Comparison of ENCODE assay signal across 9 mouse cellular contexts in genomic region chr6:52840589-52841044, GRCm38 (mm10).
DNase-seq lines count a peak whose midpoint lies in the region; ATAC-seq and TF ChIP-seq lines count a peak whose summit lies in the region.
"Had no signal": no experiment of that assay in that cellular context is flagged by ENCODE, and none has a peak within 500 bp of the region (broad histone marks: within the 10 kb centered on the region; RNA-seq: fewer than 3 reads in every experiment).

No protein-coding gene starts in this region.

- H3K27ac ChIP-seq in forebrain, embryonic 14.5 days (ENCODE audit: low read depth, low read length), result no peak overlapping the region
- no peak overlapping the region for H3K27ac ChIP-seq in forebrain, embryonic 16.5 days (ENCODE audit: low read length)
- peak overlapping the region; percentile 63 for H3K27ac ChIP-seq in limb, embryonic 15.5 days
- H3K27ac ChIP-seq in layer of hippocampus, adult 2 months, result no peak overlapping the region

- no peak for TF ChIP-seq CTCF in layer of hippocampus, adult 2 months (conservative IDR thresholded peaks at IDR 0.05)

- no peak overlapping the region for H3K4me3 ChIP-seq in forebrain, embryonic 14.5 days (ENCODE audit: low read depth, low read length)
- no peak overlapping the region for H3K4me3 ChIP-seq in forebrain, embryonic 16.5 days (replicated peaks; ENCODE audit: low read length)
- no peak overlapping the region for H3K4me3 ChIP-seq in limb, embryonic 15.5 days
- no peak overlapping the region for H3K4me3 ChIP-seq in layer of hippocampus, adult 2 months
- H3K4me3 ChIP-seq: erythroblast, embryonic 14.5 days had no signal

- 24% methylated on average over 9 of the region's 9 CpGs for WGBS in forebrain, embryonic 14.5 days
- 26% methylated on average over 9 of the region's 9 CpGs for WGBS in forebrain, embryonic 16.5 days
- WGBS in limb, embryonic 15.5 days, result 16% methylated on average over 9 of the region's 9 CpGs

- peak; percentile 45 for DNase-seq in forebrain, embryonic 14.5 days (ENCODE audit: low spot score)
- peak; percentile 38 for DNase-seq in A20 (ENCODE audit: low read depth, low spot score)
- peak; percentile 23 for DNase-seq in gastrocnemius, postnatal 25 days
- DNase-seq in layer of hippocampus, adult 9-11 months, result no peak
- no peak for DNase-seq in layer of hippocampus, adult 2 months (ENCODE audit: low spot score in 2 of 2)
- DNase-seq in lung, postnatal 36 days, result no peak

- H3K27me3 ChIP-seq in forebrain, embryonic 14.5 days (replicated peaks; ENCODE audit: control insufficient read depth, insufficient read depth, low read length), result peaks cover 14% of the 10 kb centered on the region
- H3K27me3 ChIP-seq in forebrain, embryonic 16.5 days (replicated peaks; ENCODE audit: control insufficient read depth, insufficient read depth, low read length), result peaks cover 8% of the 10 kb centered on the region
- H3K27me3 ChIP-seq in limb, embryonic 15.5 days, result no peaks in the 10 kb centered on the region

- no peak overlapping the region for H3K4me2 ChIP-seq in forebrain, embryonic 14.5 days (ENCODE audit: low read length)
- H3K4me2 ChIP-seq in forebrain, embryonic 16.5 days (ENCODE audit: low read length), result no peak overlapping the region
- H3K4me2 ChIP-seq in limb, embryonic 15.5 days, result peak overlapping the region; percentile 12; the same call in 1 of the 2 replicates

- no peaks in the 10 kb centered on the region for H3K4me1 ChIP-seq in forebrain, embryonic 14.5 days (ENCODE audit: control insufficient read depth, insufficient read depth, low read length)
- peaks cover 18% of the 10 kb centered on the region for H3K4me1 ChIP-seq in forebrain, embryonic 16.5 days (replicated peaks; ENCODE audit: control insufficient read depth, insufficient read depth, low read length)
- peaks cover 47% of the 10 kb centered on the region for H3K4me1 ChIP-seq in limb, embryonic 15.5 days

- ATAC-seq in forebrain, embryonic 14.5 days, result no peak
- no peak for ATAC-seq in forebrain, embryonic 16.5 days
- peak; percentile 59; the same call in 1 of the 2 replicates for ATAC-seq in limb, embryonic 15.5 days (ENCODE audit: insufficient number of reproducible peaks, low FRiP score, low TSS enrichment, low read depth)

- H3K9me3 ChIP-seq in forebrain, embryonic 14.5 days (replicated peaks; ENCODE audit: control insufficient read depth, low read length), result no peaks in the 10 kb centered on the region
- no peaks in the 10 kb centered on the region for H3K9me3 ChIP-seq in forebrain, embryonic 16.5 days (ENCODE audit: control insufficient read depth, low read length)
- H3K9me3 ChIP-seq in limb, embryonic 15.5 days, result no peaks in the 10 kb centered on the region

- no peaks in the 10 kb centered on the region for H3K36me3 ChIP-seq in forebrain, embryonic 14.5 days (ENCODE audit: control insufficient read depth, insufficient read depth, low read length)
- H3K36me3 ChIP-seq in forebrain, embryonic 16.5 days (ENCODE audit: control insufficient read depth, insufficient read depth), result no peaks in the 10 kb centered on the region
- no peaks in the 10 kb centered on the region for H3K36me3 ChIP-seq in limb, embryonic 15.5 days

- H3K9ac ChIP-seq in forebrain, embryonic 14.5 days (ENCODE audit: low read length), result no peak overlapping the region
- H3K9ac ChIP-seq in forebrain, embryonic 16.5 days (replicated peaks; ENCODE audit: low read depth, low read length), result no peak overlapping the region
- H3K9ac ChIP-seq in limb, embryonic 15.5 days, result no peak overlapping the region

Comparison
In these comparisons a context has a peak if more than half of its experiments do, and no peak if none do; other contexts are left out.
1. DNase-seq: peak in forebrain, embryonic 14.5 days (single experiment), A20 (single experiment) and gastrocnemius, postnatal 25 days (single experiment); none in layer of hippocampus, adult 9-11 months (single experiment), layer of hippocampus, adult 2 months (0 of 2) and lung, postnatal 36 days (single experiment).